Mouse (Mus musculus) midbrain, embryonic 12.5 days (tissue): ENCODE measurements around the gene Acin1. TPM values are rescaled to one million over a fixed set of nuclear protein-coding genes. Genes with fewer than 3 reads are reported as not detected.
"Not testable (repeated sequence)": the region's sequence is repeated elsewhere in the genome, so short reads cannot be mapped to it uniquely, and the experiment has no call there.

ENCODE experiments used
- ATAC-seq: fragments of 200-750 bp; cut with Nextera tagmentation; 2 replicates; pipeline ENCODE4 v1.8.0; 2017; ENCODE audit warnings: low read depth, moderate TSS enrichment, moderate library complexity; ENCODE audit not compliant: low FRiP score
- H3K27ac ChIP-seq: fragments of 300-500 bp; sonication (generic); replicated peaks from 2 replicates; pipeline ENCODE4 v1.5.1; 2016; ENCODE audit warnings: mild to moderate bottlenecking
- H3K27me3 ChIP-seq: fragments of 300-500 bp; sonication (generic); 2 replicates; pipeline ENCODE4 v1.6.1; 2016; ENCODE audit warnings: mild to moderate bottlenecking
- H3K36me3 ChIP-seq: fragments of 300-500 bp; sonication (generic); 2 replicates; pipeline ENCODE4 v1.6.1; 2016
- H3K4me1 ChIP-seq: fragments of 300-500 bp; sonication (generic); 2 replicates; pipeline ENCODE4 v1.6.1; 2016
- H3K4me2 ChIP-seq: fragments of 300-500 bp; sonication (generic); replicated peaks from 2 replicates; pipeline ENCODE4 v1.6.1; 2016; ENCODE audit warnings: mild to moderate bottlenecking, moderate library complexity
- H3K4me3 ChIP-seq: fragments of 300-500 bp; sonication (generic); 2 replicates; pipeline ENCODE4 v1.5.1; 2016; ENCODE audit warnings: mild to moderate bottlenecking
- H3K9ac ChIP-seq: fragments of 300-500 bp; sonication (generic); replicated peaks from 2 replicates; pipeline ENCODE4 v1.6.1; 2016; ENCODE audit warnings: mild to moderate bottlenecking, moderate library complexity
- H3K9me3 ChIP-seq: fragments of 300-500 bp; sonication (generic); 2 replicates; pipeline ENCODE4 v1.6.1; 2016; ENCODE audit warnings: mild to moderate bottlenecking
- WGBS: fragments of 180-500 bp; shearing (Covaris S2); methylation state at CpG from one replicate; pipeline ENCODE4 v1.1.7; 2016; 5-methylcytosine and 5-hydroxymethylcytosine counted together
- polyA plus RNA-seq: library from polyadenylated mRNA; unstranded; fragments of >200 nt; fragmentation: Nextera tagmentation; extraction: Ambion mirVana; gene quantifications from 2 replicates; pipeline ENCODE4 v1.2.1, GENCODE M21; 2016

The Acin1 gene
- polyA plus RNA-seq, 1 experiment from 2014 or later, result 178 TPM

- peak within 1 kb of the TSS; percentile 78 for H3K4me2 ChIP-seq
- H3K4me1 ChIP-seq, result peaks cover 18% of the 10 kb centered on the region
- no peaks in the 10 kb centered on the region for H3K27me3 ChIP-seq
- peak; percentile 91 for ATAC-seq
- H3K4me3 ChIP-seq, result peak within 1 kb of the TSS; percentile 95
- H3K36me3 ChIP-seq, result peaks cover 25% of the 10 kb centered on the region
- WGBS, result under 1% methylated on average over 25 of the region's 25 CpGs
- no peaks in the 10 kb centered on the region for H3K9me3 ChIP-seq
- H3K27ac ChIP-seq, result peak within 1 kb of the TSS; percentile 75
- peak within 1 kb of the TSS; percentile 92 for H3K9ac ChIP-seq
Measured at GRCm38 (mm10) chr14:54617897-54618365, 68.8 kb downstream of the Acin1 start, which contains the start of gene Psmb5. TSS of gene Psmb5 (minus strand) at chr14:54618022.

- WGBS, result 3% methylated on average over 38 of the region's 38 CpGs
- Histone ChIP-seq H3K9ac (peak overlapping the region; percentile 92), H3K4me2 (peak overlapping the region; percentile 78), H3K36me3 (peaks cover 31% of the 10 kb centered on the region), H3K27ac (peak overlapping the region; percentile 75), H3K4me3 (peak overlapping the region; percentile 95), H3K4me1 (peaks cover 18% of the 10 kb centered on the region), H3K9me3 (no peaks in the 10 kb centered on the region), H3K27me3 (no peaks in the 10 kb centered on the region)
- peak; percentile 57 for ATAC-seq
Measured at GRCm38 (mm10) chr14:54617152-54617896, 69.4 kb downstream of the Acin1 start.

GRCm38 (mm10) chr14:54616226-54616825 is 70.4 kb downstream of the Acin1 start:
- Histone ChIP-seq H3K36me3 (peaks cover 38% of the 10 kb centered on the region), H3K4me3 (no peak overlapping the region), H3K4me2 (0 out of 2 replicates have a peak overlapping the region, but pooled peaks have one; percentile 78), H3K27me3 (no peaks in the 10 kb centered on the region), H3K9ac (no peak overlapping the region), H3K9me3 (no peaks in the 10 kb centered on the region), H3K4me1 (peaks cover 18% of the 10 kb centered on the region), H3K27ac (no peak overlapping the region)
- 93% methylated on average over 16 of the region's 16 CpGs for WGBS
- no peak for ATAC-seq

GRCm38 (mm10) chr14:54614130-54614529 is 72.6 kb downstream of the Acin1 start:
- 96% methylated on average over 16 of the region's 16 CpGs for WGBS
- H3K27me3 ChIP-seq, ATAC-seq: not testable (repeated sequence)

GRCm38 (mm10) chr14:54610648-54611047 is 76.1 kb downstream of the Acin1 start:
- 82% methylated on average over 6 of the region's 6 CpGs for WGBS
- ATAC-seq, result no peak
- Histone ChIP-seq H3K4me1 (0 out of 2 replicates have a peak, but pooled peaks cover 3% of the 10 kb centered on the region), H3K9ac (no peak overlapping the region), H3K4me2 (no peak overlapping the region), H3K27me3 (no peaks in the 10 kb centered on the region), H3K27ac (peak overlapping the region; percentile 15; the same call in 1 of the 2 replicates), H3K9me3 (no peaks in the 10 kb centered on the region), H3K36me3 (peaks cover 37% of the 10 kb centered on the region), H3K4me3 (no peak overlapping the region)

More at GRCm38 (mm10) chr14:54614130-54614529, 72.6 kb downstream of the Acin1 start:
- H3K4me1 ChIP-seq, result peaks cover 18% of the 10 kb centered on the region
- H3K4me2 ChIP-seq, H3K27ac ChIP-seq, H3K9me3 ChIP-seq, H3K9ac ChIP-seq, H3K4me3 ChIP-seq: not testable (repeated sequence)
- H3K36me3 ChIP-seq, result peaks cover 45% of the 10 kb centered on the region

- H3K9me3 ChIP-seq, result no peaks in the 10 kb centered on the region
- 70% methylated on average over 4 of the region's 4 CpGs for WGBS
- no peak overlapping the region for H3K4me3 ChIP-seq
- peaks cover 2% of the 10 kb centered on the region; the same call in 1 of the 2 replicates for H3K4me1 ChIP-seq
- no peak overlapping the region for H3K4me2 ChIP-seq
- H3K36me3 ChIP-seq, result peaks cover 31% of the 10 kb centered on the region
- no peaks in the 10 kb centered on the region for H3K27me3 ChIP-seq
- ATAC-seq, result no peak
- H3K27ac ChIP-seq, result no peak overlapping the region
- H3K9ac ChIP-seq, result no peak overlapping the region
Measured at GRCm38 (mm10) chr14:54609962-54610361, 76.8 kb downstream of the Acin1 start.

GRCm38 (mm10) chr14:54609245-54609644 is 77.5 kb downstream of the Acin1 start:
- no peak overlapping the region for H3K9ac ChIP-seq
- H3K4me1 ChIP-seq, result peaks cover 9% of the 10 kb centered on the region
- 76% methylated on average over 4 of the region's 4 CpGs for WGBS

GRCm38 (mm10) chr14:54607226-54607625 is 79.5 kb downstream of the Acin1 start:
- Histone ChIP-seq H3K4me1 (peaks cover 21% of the 10 kb centered on the region), H3K27me3 (no peaks in the 10 kb centered on the region), H3K4me2 (no peak overlapping the region), H3K9me3 (no peaks in the 10 kb centered on the region), H3K36me3 (peaks cover 15% of the 10 kb centered on the region; the same call in 1 of the 2 replicates), H3K27ac (no peak overlapping the region), H3K4me3 (no peak overlapping the region), H3K9ac (no peak overlapping the region)
- 44% methylated on average over 8 of the region's 8 CpGs for WGBS
- no peak for ATAC-seq

More at GRCm38 (mm10) chr14:54609245-54609644, 77.5 kb downstream of the Acin1 start:
- Histone ChIP-seq H3K36me3 (peaks cover 27% of the 10 kb centered on the region), H3K9me3 (no peaks in the 10 kb centered on the region), H3K4me2 (no peak overlapping the region), H3K27ac (no peak overlapping the region), H3K27me3 (no peaks in the 10 kb centered on the region), H3K4me3 (no peak overlapping the region)
- ATAC-seq, result no peak

- peak within 1 kb of the TSS; percentile 50 for H3K27ac ChIP-seq
- no peaks in the 10 kb centered on the region for H3K9me3 ChIP-seq
- peak within 1 kb of the TSS; percentile 46 for H3K4me3 ChIP-seq
- peaks cover 23% of the 10 kb centered on the region for H3K4me1 ChIP-seq
- 0 out of 2 replicates have a peak, but pooled peaks cover 3% of the 10 kb centered on the region for H3K36me3 ChIP-seq
- peak; percentile 28 for ATAC-seq
- under 1% methylated on average over 36 of the region's 39 CpGs for WGBS
- H3K9ac ChIP-seq, result peak within 1 kb of the TSS; percentile 52
- no peaks in the 10 kb centered on the region for H3K27me3 ChIP-seq
- peak within 1 kb of the TSS; percentile 58 for H3K4me2 ChIP-seq
Measured at GRCm38 (mm10) chr14:54605752-54606321, 80.9 kb downstream of the Acin1 start, which contains the start of gene 4931414P19Rik. TSS of gene 4931414P19Rik (minus strand) at chr14:54605993.

GRCm38 (mm10) chr14:54603686-54604085 is 83.0 kb downstream of the Acin1 start:
- ATAC-seq, result no peak
- Histone ChIP-seq H3K4me3 (peak overlapping the region; percentile 55), H3K4me1 (peaks cover 23% of the 10 kb centered on the region), H3K9ac (no peak overlapping the region), H3K9me3 (no peaks in the 10 kb centered on the region), H3K27me3 (no peaks in the 10 kb centered on the region), H3K27ac (peak overlapping the region; percentile 50), H3K4me2 (peak overlapping the region; percentile 47), H3K36me3 (peaks cover 6% of the 10 kb centered on the region; the same call in 1 of the 2 replicates)
- 87% methylated on average over 8 of the region's 8 CpGs for WGBS

GRCm38 (mm10) chr14:54603038-54603654 is 83.6 kb downstream of the Acin1 start:
- H3K4me2 ChIP-seq, result peak overlapping the region; percentile 47
- H3K27ac ChIP-seq, result peak overlapping the region; percentile 81
- H3K9ac ChIP-seq, result peak overlapping the region; percentile 71
- peaks cover 6% of the 10 kb centered on the region; the same call in 1 of the 2 replicates for H3K36me3 ChIP-seq
- ATAC-seq, result peak; percentile 99
- under 1% methylated on average over 46 of the region's 46 CpGs for WGBS
- H3K9me3 ChIP-seq, result no peaks in the 10 kb centered on the region
- peak overlapping the region; percentile 55 for H3K4me3 ChIP-seq
- peaks cover 23% of the 10 kb centered on the region for H3K4me1 ChIP-seq
- no peaks in the 10 kb centered on the region for H3K27me3 ChIP-seq
